Mouse (Mus musculus) CH12.LX (cell line): ENCODE data around the gene Prkcq. TPM values are rescaled to one million over a fixed set of nuclear protein-coding genes. Genes with fewer than 3 reads are reported as not detected.
A peak's percentile ranks its signal among the peaks of the same experiment; 100 is the strongest.

Experiments used
- DNase-seq: peaks from one replicate; pipeline ENCODE4 v3.0.0-alpha.2; 2013; ENCODE audit errors: extremely low read depth
- H3K27ac ChIP-seq: 2 replicates; pipeline ENCODE4 v1.5.1; 2012; ENCODE audit warnings: low read depth, mild to moderate bottlenecking, control low read depth, moderate library complexity; ENCODE audit not compliant: insufficient read depth
- H3K27me3 ChIP-seq: replicated peaks from 2 replicates; pipeline ENCODE3; 2012; ENCODE audit warnings: inconsistent platforms
- H3K36me3 ChIP-seq, 2 experiments: replicated peaks in 1 of 2; 2 replicates each; pipeline versions ENCODE3 to v1.6.1; 2012; ENCODE audit warnings: inconsistent platforms in 1 of 2, low read length in 1 of 2, mild to moderate bottlenecking in 1 of 2, mixed read lengths in 1 of 2, moderate library complexity in 1 of 2; ENCODE audit not compliant: control insufficient read depth in 1 of 2, insufficient read depth in 1 of 2
- H3K4me1 ChIP-seq, 2 experiments: 2 replicates each; pipeline ENCODE4 v1.6.1; 2012; ENCODE audit warnings: inconsistent platforms in 1 of 2, moderate library complexity in 1 of 2; ENCODE audit not compliant: insufficient read depth in 2 of 2, control insufficient read depth in 1 of 2
- H3K4me2 ChIP-seq: 2 replicates; pipeline ENCODE4 v1.6.1; 2012; ENCODE audit warnings: low read depth, mild to moderate bottlenecking, control low read depth; ENCODE audit not compliant: poor library complexity, insufficient read depth, severe bottlenecking
- H3K4me3 ChIP-seq, 3 experiments: fragments of 150-350 bp in 1 of 3; sonication (generic) in 1 of 3; replicated peaks in 1 of 3; 2 replicates each; pipeline versions ENCODE3 to v1.5.1; 2011 to 2012; ENCODE audit warnings: low read depth in 2 of 3, low read length in 2 of 3, mild to moderate bottlenecking in 2 of 3, moderate library complexity in 2 of 3, control low read depth in 1 of 3, improper control_type of control experiment in 1 of 3, inconsistent platforms in 1 of 3, mixed read lengths in 1 of 3; ENCODE audit not compliant: poor library complexity in 1 of 3
- H3K79me2 ChIP-seq: replicated peaks from 2 replicates; pipeline ENCODE4 v1.6.1; 2012; ENCODE audit warnings: mild to moderate bottlenecking, moderate library complexity; ENCODE audit not compliant: control insufficient read depth, poor library complexity, insufficient read depth, severe bottlenecking; ENCODE audit errors: extremely low read depth
- H3K9ac ChIP-seq: 2 replicates; pipeline ENCODE4 v1.6.1; 2012; ENCODE audit warnings: low read depth, mild to moderate bottlenecking, control low read depth, moderate library complexity; ENCODE audit not compliant: insufficient read depth
- H3K9me3 ChIP-seq: replicated peaks from 2 replicates; pipeline ENCODE3; 2012; ENCODE audit warnings: low read length, inconsistent platforms, mixed read lengths
- BHLHE40 ChIP-seq: IDR thresholded peaks from 2 replicates; pipeline ENCODE4 v1.6.1; 2011; ENCODE audit warnings: mild to moderate bottlenecking, low read depth, low read length, improper control_type of control experiment
- CHD1 ChIP-seq: IDR thresholded peaks from 2 replicates; pipeline ENCODE4 v1.6.1; 2012; ENCODE audit warnings: low read depth, low read length, improper control_type of control experiment, inconsistent platforms
- CHD2 ChIP-seq: IDR thresholded peaks from 2 replicates; pipeline ENCODE4 v1.6.1; 2011; ENCODE audit warnings: low read length, improper control_type of control experiment
- CTCF ChIP-seq, 2 experiments: IDR thresholded peaks in 1 of 2; conservative IDR thresholded peaks in 1 of 2; 2 replicates each; pipeline ENCODE4 v1.5.1; 2011 to 2012; ENCODE audit warnings: low read depth in 2 of 2, low read length in 2 of 2, improper control_type of control experiment in 1 of 2, inconsistent platforms in 1 of 2, mild to moderate bottlenecking in 1 of 2, moderate library complexity in 1 of 2
- E2F4 ChIP-seq: IDR thresholded peaks from 2 replicates; pipeline ENCODE4 v1.6.1; 2011; ENCODE audit warnings: low read depth, low read length, improper control_type of control experiment; ENCODE audit not compliant: insufficient replicate concordance
- ELF1 ChIP-seq: IDR thresholded peaks from 2 replicates; pipeline ENCODE4 v1.6.1; 2014; ENCODE audit warnings: low read depth, mild to moderate bottlenecking, inconsistent platforms, low read length, improper control_type of control experiment
- EP300 ChIP-seq: IDR thresholded peaks from 2 replicates; pipeline ENCODE4 v1.6.1; 2011; ENCODE audit warnings: low read length, improper control_type of control experiment
- ETS1 ChIP-seq: conservative IDR thresholded peaks from 2 replicates; pipeline ENCODE4 v1.6.1; 2012; ENCODE audit warnings: low read depth, mild to moderate bottlenecking, inconsistent platforms, low read length, improper control_type of control experiment, moderate library complexity
- GABPA ChIP-seq: IDR thresholded peaks from 2 replicates; pipeline ENCODE4 v1.6.1; 2012; ENCODE audit warnings: low read depth, low read length, improper control_type of control experiment, inconsistent platforms; ENCODE audit not compliant: insufficient replicate concordance
- JUN ChIP-seq: IDR thresholded peaks from 2 replicates; pipeline ENCODE4 v1.6.1; 2011; ENCODE audit warnings: low read depth, mild to moderate bottlenecking, low read length, improper control_type of control experiment, moderate library complexity; ENCODE audit not compliant: insufficient read depth
- JUND ChIP-seq: conservative IDR thresholded peaks from 2 replicates; pipeline ENCODE4 v1.6.1; 2011; ENCODE audit warnings: low read depth, low read length, improper control_type of control experiment
- KAT2A ChIP-seq: IDR thresholded peaks from 2 replicates; pipeline ENCODE4 v1.6.1; 2012; ENCODE audit warnings: low read length, improper control_type of control experiment, inconsistent platforms; ENCODE audit not compliant: insufficient replicate concordance
- MAFK ChIP-seq: IDR thresholded peaks from 2 replicates; pipeline ENCODE4 v1.6.1; 2011; ENCODE audit warnings: low read length, improper control_type of control experiment; ENCODE audit not compliant: insufficient replicate concordance
- MAX ChIP-seq: IDR thresholded peaks from 2 replicates; pipeline ENCODE4 v1.6.1; 2011; ENCODE audit warnings: low read length, improper control_type of control experiment
- MEF2A ChIP-seq: IDR thresholded peaks from 2 replicates; pipeline ENCODE4 v1.6.1; 2014; ENCODE audit warnings: low read depth, mild to moderate bottlenecking, inconsistent platforms, low read length, improper control_type of control experiment, borderline replicate concordance
- MXI1 ChIP-seq: IDR thresholded peaks from 2 replicates; pipeline ENCODE4 v1.6.1; 2011; ENCODE audit warnings: mild to moderate bottlenecking, low read depth, low read length, improper control_type of control experiment
- MYC ChIP-seq: IDR thresholded peaks from 2 replicates; pipeline ENCODE4 v1.6.1; 2011; ENCODE audit warnings: low read depth, mild to moderate bottlenecking, improper control_type of control experiment, low read length
- NELFE ChIP-seq: IDR thresholded peaks from 2 replicates; pipeline ENCODE4 v1.6.1; 2011; ENCODE audit warnings: low read depth, low read length, improper control_type of control experiment
- NRF1 ChIP-seq: IDR thresholded peaks from 2 replicates; pipeline ENCODE4 v1.6.1; 2014; ENCODE audit warnings: low read depth, mild to moderate bottlenecking, inconsistent platforms, low read length, improper control_type of control experiment, moderate library complexity
- PAX5 ChIP-seq: IDR thresholded peaks from 2 replicates; pipeline ENCODE4 v1.6.1; 2012; ENCODE audit warnings: low read length, inconsistent platforms, mixed read lengths
- POLR2A ChIP-seq: IDR thresholded peaks from 2 replicates; pipeline ENCODE4 v1.6.1; 2011; ENCODE audit warnings: low read depth, mild to moderate bottlenecking, improper control_type of control experiment, low read length
- POLR2AphosphoS2 ChIP-seq: IDR thresholded peaks from 2 replicates; pipeline ENCODE4 v1.6.1; 2011; ENCODE audit warnings: low read depth, low read length, improper control_type of control experiment
- RCOR1 ChIP-seq: conservative IDR thresholded peaks from 2 replicates; pipeline ENCODE4 v1.6.1; 2012; ENCODE audit warnings: low read depth, mild to moderate bottlenecking, inconsistent platforms, low read length, improper control_type of control experiment
- SIN3A ChIP-seq: IDR thresholded peaks from 2 replicates; pipeline ENCODE4 v1.6.1; 2012; ENCODE audit warnings: low read length, improper control_type of control experiment, inconsistent platforms
- TBP ChIP-seq: conservative IDR thresholded peaks from 2 replicates; pipeline ENCODE4 v1.6.1; 2011; ENCODE audit warnings: low read depth, low read length, improper control_type of control experiment
- UBTF ChIP-seq: IDR thresholded peaks from 2 replicates; pipeline ENCODE4 v1.6.1; 2012; ENCODE audit warnings: low read depth, mild to moderate bottlenecking, inconsistent platforms, low read length, improper control_type of control experiment, moderate library complexity
- dilution Hi-C: fragments of 300-500 bp; cut with MboI; formaldehyde crosslinking; loops from 2 replicates; pipeline ENCODE4 v1.14.3; 2020; ENCODE audit warnings: low sequenced_read_pairs; ENCODE audit not compliant: extremely low pct_unique_long_range_greater_than_20kb, extremely low pct_ligation_motif_present
- in situ Hi-C: fragments of 300-500 bp; cut with MboI; formaldehyde crosslinking; loops from 3 replicates; pipeline ENCODE4 v1.14.3; 2019; ENCODE audit warnings: low sequenced_read_pairs, low pct_ligation_motif_present, low pct_unique_long_range_greater_than_20kb, mixed read lengths
- polyA plus RNA-seq: library from polyadenylated mRNA; unstranded; fragments of >175 nt; gene quantifications from 2 replicates; pipeline ENCODE4 v1.2.1, GENCODE M21; 2012; ENCODE audit warnings: low read depth; ENCODE audit not compliant: insufficient read length
- total RNA-seq, 2 experiments: library from RNA; depleted of rRNA; stranded (reverse); fragments of 300-350 nt in 1 of 2; fragments of >200 nt in 1 of 2; gene quantifications; 2 replicates each; pipeline ENCODE4 v1.2.3; 2012 to 2014

Prkcq gene
- total and polyA plus RNA-seq, 3 experiments: not detected

DNA sequence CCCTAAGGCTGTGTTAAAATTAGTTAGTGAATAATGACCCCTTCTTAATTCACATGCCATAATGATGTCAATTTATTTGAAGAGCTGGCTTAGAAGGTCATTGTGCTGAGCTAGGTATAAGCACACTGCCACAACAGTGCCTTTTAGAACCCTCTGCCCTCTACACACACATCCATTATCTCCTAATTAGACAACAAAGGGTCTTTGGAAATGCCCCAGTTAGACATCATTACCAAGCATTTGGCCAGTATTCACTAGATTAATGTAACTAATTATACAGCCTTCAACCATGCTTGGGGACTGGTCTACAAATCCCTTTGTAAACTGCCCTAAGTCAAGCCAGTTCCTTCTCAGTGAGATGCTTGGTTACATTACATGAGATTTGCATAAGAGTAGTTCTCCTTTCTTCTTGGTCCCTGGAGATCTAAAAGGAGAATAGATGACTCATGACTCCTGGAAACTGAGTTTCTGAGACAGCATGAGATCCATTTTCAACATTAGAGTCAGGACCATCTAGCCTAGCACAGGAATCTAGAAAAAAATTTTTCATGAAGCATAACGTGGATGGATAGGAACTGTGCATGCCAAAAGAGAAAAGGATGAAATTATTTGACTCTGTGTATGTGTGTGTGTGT lies 32.3 kb upstream of the Prkcq start (continued):
- TF ChIP-seq SIN3A (no peak), E2F4 (no peak), NRF1 (no peak), MXI1 (no peak), BHLHE40 (peak; percentile 30; the same call in 1 of the 2 replicates), ELF1 (no peak), RCOR1 (0 out of 2 replicates have a peak, but pooled peaks have one; percentile 47), EP300 (peak; percentile 95), CHD2 (no peak), MAFK (peak; percentile 75), CHD1 (no peak), JUND (peak; percentile 91)

DNA sequence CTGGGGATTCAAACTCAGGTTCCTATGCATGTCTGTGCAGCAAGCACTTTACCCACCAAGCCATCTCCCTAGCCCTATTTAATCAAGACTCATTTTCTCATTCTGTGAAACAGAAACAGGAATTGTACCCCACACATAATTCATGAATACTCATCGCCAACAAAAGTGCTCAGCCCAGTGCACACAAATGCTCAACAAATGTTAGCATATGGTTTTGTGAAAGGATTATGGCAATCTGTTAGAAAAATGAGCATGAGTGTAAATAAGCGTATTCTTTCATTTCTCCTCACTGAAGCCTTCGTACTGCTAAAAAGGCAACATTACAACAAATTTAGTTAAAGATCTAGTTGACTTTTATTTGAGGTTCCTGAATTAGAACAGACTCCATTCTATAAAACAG lies 31.5 kb upstream of the Prkcq start:
- Histone ChIP-seq H3K79me2 (no peaks in the 10 kb centered on the region), H3K27me3 (no peaks in the 10 kb centered on the region), H3K4me3 (no peak overlapping the region)
- in situ Hi-C loops: no loop called here
- TF ChIP-seq MAX (no peak), KAT2A (no peak), SIN3A (no peak), UBTF (no peak)
- TF ChIP-seq, all 38 proteins: peak for 0
- no peak overlapping the region for H3K4me2 ChIP-seq
- H3K27ac ChIP-seq: no peak overlapping the region
- H3K9me3 ChIP-seq: no peaks in the 10 kb centered on the region
- no peaks in the 10 kb centered on the region for H3K36me3 ChIP-seq
- peaks cover 9 to 20% of the 10 kb centered on the region in 2 experiments; a peak in 3 of 4 replicates for H3K4me1 ChIP-seq
- DNase-seq: no peak
- dilution Hi-C loops: no loop called here
- no peak overlapping the region for H3K9ac ChIP-seq

DNA sequence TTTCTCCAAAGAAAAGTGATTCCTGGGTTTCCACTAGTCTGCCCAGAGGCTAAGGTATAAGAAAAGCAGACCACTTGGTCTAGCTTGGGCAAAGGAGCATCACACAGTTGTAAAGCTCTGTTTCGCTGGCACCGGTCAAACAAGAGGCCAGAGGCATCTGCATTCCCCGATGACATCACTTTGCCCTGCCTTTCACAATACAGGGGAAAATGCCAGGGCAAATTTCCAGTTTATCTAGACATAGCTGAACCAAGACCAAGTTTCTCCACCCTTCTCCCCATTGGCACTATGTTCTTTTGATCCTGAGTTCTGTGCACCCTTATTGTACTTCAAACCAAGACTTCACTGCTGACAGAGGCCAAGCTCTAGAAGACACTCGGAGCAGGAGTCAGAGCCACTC lies 22.8 kb upstream of the Prkcq start:
- no peak for DNase-seq
- in situ Hi-C loops (no loop called here), dilution Hi-C loops (no loop called here)
- Histone ChIP-seq H3K27me3 (no peaks in the 10 kb centered on the region), H3K36me3 (no peaks in the 10 kb centered on the region), H3K4me1 (no peaks in the 10 kb centered on the region), H3K9me3 (no peaks in the 10 kb centered on the region), H3K27ac (no peak overlapping the region), H3K79me2 (no peaks in the 10 kb centered on the region), H3K9ac (no peak overlapping the region), H3K4me2 (no peak overlapping the region), H3K4me3 (no peak overlapping the region)
- TF ChIP-seq RCOR1 (no peak), BHLHE40 (no peak), NELFE (no peak), MXI1 (no peak), TBP (no peak), ELF1 (no peak), NRF1 (no peak), POLR2A (no peak), GABPA (no peak), CHD1 (no peak), JUN (no peak), ETS1 (no peak), POLR2AphosphoS2 (no peak), MYC (no peak), PAX5 (no peak), CTCF (conservative IDR thresholded peaks at IDR 0.05 in 1 of 2, IDR thresholded peaks at IDR 0.05 in 1 of 2; ENCODE audit: low read depth in 2 of 2, low read length in 2 of 2) (no peak), MEF2A (no peak), MAFK (no peak)
